Mouse (Mus musculus): ENCODE data around the gene Adgra1. TPM values are rescaled to one million over a fixed set of nuclear protein-coding genes. Genes with fewer than 3 reads are reported as not detected.

The Adgra1 gene
- total and polyA plus RNA-seq, 2 experiments from 2014 or later: 17.1 to 39.3 TPM

DNA sequence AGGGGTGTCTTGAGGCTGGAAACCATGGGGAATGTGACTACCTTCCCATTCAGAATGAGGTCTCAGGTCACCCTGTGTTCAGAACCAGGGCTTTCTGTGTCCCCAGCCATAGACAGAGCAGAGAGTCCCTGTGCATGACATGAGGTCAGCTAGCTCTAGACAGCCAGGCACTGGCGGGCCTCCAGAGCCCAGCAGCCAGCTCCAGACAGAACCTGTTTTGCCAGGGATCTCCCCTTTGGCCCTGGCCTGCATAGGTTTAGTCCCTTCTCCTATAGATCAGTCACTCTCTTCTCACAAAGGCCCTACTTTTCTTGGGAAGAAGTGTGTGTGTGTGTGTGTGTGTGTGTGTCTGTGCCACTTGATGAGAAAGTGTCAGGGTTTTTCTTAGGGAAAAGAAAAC is 30.9 kb downstream of the Adgra1 start:
- H3K4me1 ChIP-seq (ENCODE audit: insufficient read depth): no peaks in the 10 kb centered on the region
- ATAC-seq (no peak), DNase-seq (no peak)
- no peaks in the 10 kb centered on the region for H3K27me3 ChIP-seq (ENCODE audit: insufficient read depth, low read length)
- H3K9ac ChIP-seq: no peak overlapping the region
- no peak overlapping the region for H3K4me3 ChIP-seq (ENCODE audit: low read depth, low read length)
- H3K4me2 ChIP-seq (ENCODE audit: low read depth): no peak overlapping the region
- no peaks in the 10 kb centered on the region for H3K36me3 ChIP-seq (ENCODE audit: insufficient read depth)
- no peak for TF ChIP-seq CTCF (IDR thresholded peaks at IDR 0.05; ENCODE audit: low read depth)
- no peaks in the 10 kb centered on the region for H3K9me3 ChIP-seq (ENCODE audit: low read length)
- H3K27ac ChIP-seq (ENCODE audit: low read depth, low read length): no peak overlapping the region
- 86% methylated on average over 1 of the region's 1 CpGs for WGBS

DNA sequence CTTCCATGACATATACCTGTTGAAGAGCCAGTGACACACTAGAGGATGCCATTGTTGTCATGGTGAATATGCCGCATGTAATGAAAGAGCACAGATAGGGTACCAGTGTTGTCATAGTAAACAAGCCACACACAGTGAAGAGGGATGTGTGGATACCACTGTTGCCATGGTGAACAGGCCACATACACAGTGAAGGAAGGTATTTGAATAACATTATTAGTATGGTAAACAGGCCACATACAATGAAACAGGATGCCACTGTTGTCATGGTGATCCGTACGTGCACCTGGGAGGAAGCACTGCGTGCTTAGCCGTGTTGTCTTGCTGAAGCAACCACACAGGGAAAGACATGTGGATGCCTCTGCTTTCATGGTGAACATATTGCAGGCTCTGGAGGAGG is 37.0 kb downstream of the Adgra1 start:
- DNase-seq: peak; percentile 45
- Histone ChIP-seq H3K36me3 (ENCODE audit: insufficient read depth) (no peaks in the 10 kb centered on the region; the same call in 1 of the 2 replicates), H3K27me3 (ENCODE audit: insufficient read depth, low read length) (no peaks in the 10 kb centered on the region), H3K4me3 (ENCODE audit: low read depth, low read length) (no peak overlapping the region), H3K9ac (no peak overlapping the region), H3K27ac (ENCODE audit: low read depth, low read length) (no peak overlapping the region), H3K4me1 (ENCODE audit: insufficient read depth) (no peaks in the 10 kb centered on the region), H3K9me3 (ENCODE audit: low read length) (no peaks in the 10 kb centered on the region), H3K4me2 (ENCODE audit: low read depth) (no peak overlapping the region)
- TF ChIP-seq CTCF (IDR thresholded peaks at IDR 0.05; ENCODE audit: low read depth): no peak
- ATAC-seq: peak; percentile 87
- WGBS: 75% methylated on average over 5 of the region's 5 CpGs

DNA sequence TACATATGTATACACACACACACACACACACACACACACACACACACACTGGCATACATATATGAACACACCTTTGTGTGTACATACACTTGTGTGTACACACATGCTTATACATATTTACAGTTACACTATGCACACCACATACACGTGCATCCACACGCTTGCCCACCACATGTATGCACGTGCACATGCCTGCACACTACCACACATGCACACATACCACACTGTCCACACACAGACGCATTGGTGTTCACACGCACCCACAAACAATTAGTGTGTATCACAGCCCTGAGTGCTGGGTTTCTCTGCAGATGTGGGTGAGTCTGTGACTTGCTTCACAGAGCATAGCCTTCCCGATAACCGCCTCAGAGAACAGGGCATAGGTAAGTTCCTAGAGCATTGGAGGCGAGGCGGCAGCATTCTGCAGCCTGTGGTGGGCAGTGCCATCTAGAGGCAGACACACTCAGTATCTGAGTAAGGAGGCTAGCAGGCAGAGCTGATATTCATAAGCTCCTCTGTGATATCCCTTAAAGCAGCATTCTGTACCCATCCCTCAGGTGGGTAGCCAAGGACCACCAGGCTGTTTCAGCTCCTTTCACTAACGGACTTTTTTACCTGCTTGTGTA is 43.3 kb downstream of the Adgra1 start:
- H3K27ac ChIP-seq (ENCODE audit: low read depth, low read length): no peak overlapping the region
- WGBS: 63% methylated on average over 10 of the region's 10 CpGs
- peak; percentile 84 for DNase-seq

DNA sequence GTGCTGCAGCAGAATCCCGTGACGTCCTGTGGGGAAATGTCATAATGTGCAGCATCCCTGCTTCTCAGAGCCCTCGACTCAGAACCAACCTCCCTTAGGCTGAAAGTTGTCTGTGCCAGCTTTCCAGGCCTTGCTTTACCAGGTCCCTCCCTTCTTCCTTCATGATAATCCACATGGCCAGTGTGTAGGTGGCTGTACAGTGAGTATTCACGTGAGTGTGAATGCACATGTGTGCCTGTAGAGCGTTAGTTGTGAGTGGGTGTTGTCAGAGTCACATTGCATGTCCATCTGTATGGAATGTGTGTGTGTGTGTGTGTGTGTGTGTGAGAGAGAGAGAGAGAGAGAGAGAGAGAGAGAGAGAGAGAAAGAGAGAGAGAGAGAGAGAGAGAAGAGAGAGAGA is 44.1 kb downstream of the Adgra1 start:
- Histone ChIP-seq H3K9ac (no peak overlapping the region), H3K4me1 (ENCODE audit: insufficient read depth) (no peaks in the 10 kb centered on the region), H3K27ac (ENCODE audit: low read depth, low read length) (no peak overlapping the region), H3K27me3 (ENCODE audit: insufficient read depth, low read length) (no peaks in the 10 kb centered on the region), H3K4me3 (ENCODE audit: low read depth, low read length) (no peak overlapping the region), H3K9me3 (ENCODE audit: low read length) (no peaks in the 10 kb centered on the region), H3K36me3 (ENCODE audit: insufficient read depth) (no peaks in the 10 kb centered on the region; the same call in 1 of the 2 replicates), H3K4me2 (ENCODE audit: low read depth) (no peak overlapping the region)
- no peak for TF ChIP-seq CTCF (IDR thresholded peaks at IDR 0.05; ENCODE audit: low read depth)
- 76% methylated on average over 5 of the region's 5 CpGs for WGBS
- DNase-seq: no peak
- no peak for ATAC-seq

More for the DNA sequence above, 43.3 kb downstream of the Adgra1 start:
- Histone ChIP-seq H3K9me3 (ENCODE audit: low read length) (no peaks in the 10 kb centered on the region), H3K27me3 (ENCODE audit: insufficient read depth, low read length) (no peaks in the 10 kb centered on the region), H3K9ac (no peak overlapping the region), H3K4me3 (ENCODE audit: low read depth, low read length) (no peak overlapping the region), H3K4me1 (ENCODE audit: insufficient read depth) (no peaks in the 10 kb centered on the region), H3K4me2 (ENCODE audit: low read depth) (no peak overlapping the region), H3K36me3 (ENCODE audit: insufficient read depth) (no peaks in the 10 kb centered on the region; the same call in 1 of the 2 replicates)
- ATAC-seq: peak; percentile 94
- TF ChIP-seq CTCF (IDR thresholded peaks at IDR 0.05; ENCODE audit: low read depth): peak; percentile 94

DNA sequence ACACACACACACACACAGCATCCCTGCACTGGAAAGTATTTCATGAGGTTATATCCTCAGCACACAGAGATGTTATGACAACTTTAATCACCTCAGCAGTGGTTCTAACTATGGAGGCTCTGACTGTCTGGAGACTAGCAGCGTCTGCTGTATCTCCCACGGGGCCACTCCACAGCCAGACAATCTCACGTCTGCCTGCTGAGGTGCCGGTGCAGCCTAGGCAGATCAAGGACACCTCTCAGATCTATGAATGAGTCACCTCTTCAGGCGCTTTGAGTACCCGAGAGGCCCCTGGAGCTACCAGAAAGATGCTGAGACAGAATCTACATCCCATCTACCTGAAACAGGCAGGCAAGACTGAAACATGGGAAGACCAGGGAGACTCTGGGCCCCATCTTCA is 44.6 kb downstream of the Adgra1 start:
- H3K36me3 ChIP-seq (ENCODE audit: insufficient read depth): no peaks in the 10 kb centered on the region; the same call in 1 of the 2 replicates
- H3K27me3 ChIP-seq (ENCODE audit: insufficient read depth, low read length): no peaks in the 10 kb centered on the region
- H3K4me2 ChIP-seq (ENCODE audit: low read depth): no peak overlapping the region
- no peaks in the 10 kb centered on the region for H3K9me3 ChIP-seq (ENCODE audit: low read length)
- H3K4me1 ChIP-seq (ENCODE audit: insufficient read depth): no peaks in the 10 kb centered on the region
- H3K27ac ChIP-seq (ENCODE audit: low read depth, low read length): no peak overlapping the region
- TF ChIP-seq CTCF (IDR thresholded peaks at IDR 0.05; ENCODE audit: low read depth): no peak
- DNase-seq: no peak
- no peak overlapping the region for H3K9ac ChIP-seq
- no peak for ATAC-seq
- WGBS: 81% methylated on average over 6 of the region's 6 CpGs
- no peak overlapping the region for H3K4me3 ChIP-seq (ENCODE audit: low read depth, low read length)

DNA sequence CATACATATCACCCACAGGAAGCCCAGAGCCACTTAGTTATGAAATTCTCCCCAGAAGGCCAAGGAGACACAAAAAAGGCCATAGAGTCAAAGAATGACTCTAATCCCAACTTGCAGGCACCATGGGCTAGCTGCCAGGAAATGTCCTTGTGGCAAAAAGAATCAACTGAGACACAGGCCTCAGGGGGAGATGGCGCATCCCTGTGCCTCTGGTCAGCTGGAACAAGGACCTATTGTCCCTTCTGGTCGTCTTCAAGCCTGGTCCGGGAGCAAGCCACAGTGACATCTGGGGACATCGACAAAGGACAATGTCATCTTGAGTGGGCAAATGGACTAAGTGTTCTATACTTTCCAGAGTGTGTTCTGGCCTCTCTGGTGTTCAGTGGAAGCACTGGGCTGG is 49.6 kb downstream of the Adgra1 start:
- no peaks in the 10 kb centered on the region for H3K4me1 ChIP-seq (ENCODE audit: insufficient read depth)
- no peaks in the 10 kb centered on the region for H3K36me3 ChIP-seq (ENCODE audit: insufficient read depth)
- no peaks in the 10 kb centered on the region for H3K9me3 ChIP-seq (ENCODE audit: low read length)
- H3K27me3 ChIP-seq (ENCODE audit: insufficient read depth, low read length): no peaks in the 10 kb centered on the region
- no peak overlapping the region for H3K27ac ChIP-seq (ENCODE audit: low read depth, low read length)
- ATAC-seq: no peak
- H3K9ac ChIP-seq: no peak overlapping the region
- DNase-seq: no peak
- no peak overlapping the region for H3K4me3 ChIP-seq (ENCODE audit: low read depth, low read length)
- TF ChIP-seq CTCF (IDR thresholded peaks at IDR 0.05; ENCODE audit: low read depth): no peak
- WGBS: 85% methylated on average over 4 of the region's 4 CpGs
- no peak overlapping the region for H3K4me2 ChIP-seq (ENCODE audit: low read depth)

DNA sequence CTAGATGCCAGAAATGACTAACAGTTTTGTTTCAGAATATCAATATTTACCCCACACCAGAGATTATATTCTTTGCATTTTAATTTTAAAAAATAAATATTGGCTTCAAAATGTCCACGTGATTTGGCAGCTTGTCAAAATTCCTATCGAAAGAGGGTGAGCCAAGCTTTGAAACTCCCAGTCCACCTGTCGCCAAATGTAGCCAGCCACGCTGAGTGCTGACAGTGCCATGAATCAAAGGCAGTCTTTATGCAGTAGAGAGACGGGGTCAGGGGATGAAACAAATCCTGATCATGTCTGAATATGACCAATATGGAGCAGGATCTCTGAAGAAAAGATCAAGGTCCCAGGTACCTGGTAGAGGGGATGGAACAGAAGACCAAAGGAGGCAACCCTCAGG is 57.8 kb downstream of the Adgra1 start:
- no peak overlapping the region for H3K4me3 ChIP-seq (ENCODE audit: low read depth, low read length)
- no peak overlapping the region for H3K9ac ChIP-seq
- H3K9me3 ChIP-seq (ENCODE audit: low read length): no peaks in the 10 kb centered on the region
- H3K27me3 ChIP-seq (ENCODE audit: insufficient read depth, low read length): peaks cover 8% of the 10 kb centered on the region; the same call in 1 of the 2 replicates
- ATAC-seq (no peak), DNase-seq (no peak)
- WGBS: 47% methylated on average over 5 of the region's 5 CpGs
- no peak overlapping the region for H3K4me2 ChIP-seq (ENCODE audit: low read depth)
- TF ChIP-seq CTCF (IDR thresholded peaks at IDR 0.05; ENCODE audit: low read depth): no peak
- no peak overlapping the region for H3K27ac ChIP-seq (ENCODE audit: low read depth, low read length)
- 0 out of 2 replicates have a peak, but pooled peaks cover 5% of the 10 kb centered on the region for H3K4me1 ChIP-seq (ENCODE audit: insufficient read depth)
- H3K36me3 ChIP-seq (ENCODE audit: insufficient read depth): no peaks in the 10 kb centered on the region
